Mouse (Mus musculus) embryonic facial prominence, embryonic 11.5 days (tissue): Measurements from ENCODE around the gene Sco2. TPM values are rescaled to one million over a fixed set of nuclear protein-coding genes. Genes with fewer than 3 reads are reported as not detected.

Experiments
- ATAC-seq: fragments of 200-750 bp; cut with Nextera tagmentation; replicated peaks from 2 replicates; pipeline ENCODE4 v1.8.0; 2017; ENCODE audit warnings: low read depth; ENCODE audit not compliant: insufficient number of reproducible peaks, low FRiP score, low TSS enrichment
- DNase-seq: peaks from one replicate; pipeline ENCODE4 v3.0.0-alpha.2; 2015; ENCODE audit warnings: low spot score
- H3K27ac ChIP-seq: fragments of 300-500 bp; sonication (generic); replicated peaks from 2 replicates; pipeline ENCODE4 v1.5.1; 2014; ENCODE audit warnings: mild to moderate bottlenecking, low read depth, low read length, control low read depth
- H3K27me3 ChIP-seq: fragments of 300-500 bp; sonication (generic); 2 replicates; pipeline ENCODE4 v1.6.1; 2014; ENCODE audit warnings: mild to moderate bottlenecking, low read length, moderate library complexity, mixed read lengths; ENCODE audit not compliant: control insufficient read depth, insufficient read depth
- H3K36me3 ChIP-seq: fragments of 300-500 bp; sonication (generic); replicated peaks from 2 replicates; pipeline ENCODE4 v1.6.1; 2014; ENCODE audit warnings: low read depth, mild to moderate bottlenecking, low read length, moderate library complexity, mixed read lengths; ENCODE audit not compliant: control insufficient read depth, insufficient read depth
- H3K4me1 ChIP-seq: fragments of 300-500 bp; sonication (generic); 2 replicates; pipeline ENCODE4 v1.6.1; 2014; ENCODE audit warnings: low read length, mixed read lengths; ENCODE audit not compliant: control insufficient read depth, insufficient read depth
- H3K4me2 ChIP-seq: fragments of 300-500 bp; sonication (generic); 2 replicates; pipeline ENCODE4 v1.6.1; 2014; ENCODE audit warnings: low read depth, mild to moderate bottlenecking, control low read depth, low read length, moderate library complexity
- H3K4me3 ChIP-seq: fragments of 300-500 bp; sonication (generic); 2 replicates; pipeline ENCODE4 v1.5.1; 2014; ENCODE audit warnings: low read depth, low read length, control low read depth
- H3K9ac ChIP-seq: fragments of 300-500 bp; sonication (generic); replicated peaks from 2 replicates; pipeline ENCODE4 v1.6.1; 2014; ENCODE audit warnings: mild to moderate bottlenecking, control low read depth, low read length
- H3K9me3 ChIP-seq: fragments of 300-500 bp; sonication (generic); replicated peaks from 2 replicates; pipeline ENCODE4 v1.6.1; 2016; ENCODE audit warnings: mild to moderate bottlenecking, low read length, inconsistent platforms, mixed read lengths; ENCODE audit not compliant: control insufficient read depth
- WGBS: fragments of 180-500 bp; shearing (Covaris S2); extraction: QIAGEN DNeasy Blood & Tissue Kit; methylation state at CpG from one replicate; pipeline ENCODE4 v1.1.7; 2014; 5-methylcytosine and 5-hydroxymethylcytosine counted together
- polyA plus RNA-seq: library from polyadenylated mRNA; unstranded; fragments of >200 nt; fragmentation: Nextera tagmentation; extraction: Ambion mirVana; gene quantifications from 2 replicates; pipeline ENCODE4 v1.2.1, GENCODE M21; 2014

Sco2 gene
- polyA plus RNA-seq, 1 experiment from 2014 or later: 5.2 TPM

- Histone ChIP-seq H3K36me3 (no peaks in the 10 kb centered on the region), H3K4me2 (no peak overlapping the region), H3K9ac (no peak overlapping the region), H3K9me3 (no peaks in the 10 kb centered on the region), H3K4me3 (no peak overlapping the region), H3K27me3 (no peaks in the 10 kb centered on the region), H3K4me1 (no peaks in the 10 kb centered on the region), H3K27ac (no peak overlapping the region)
- no peak for DNase-seq
- ATAC-seq: no peak
- WGBS: 87% methylated on average over 2 of the region's 2 CpGs
These were observed 24.5 kb upstream of the Sco2 start for GRCm38 (mm10) chr15:89398146-89398545.

- no peaks in the 10 kb centered on the region for H3K9me3 ChIP-seq
- H3K27ac ChIP-seq: no peak overlapping the region
- H3K27me3 ChIP-seq: no peaks in the 10 kb centered on the region
- H3K4me1 ChIP-seq: no peaks in the 10 kb centered on the region
- no peaks in the 10 kb centered on the region for H3K36me3 ChIP-seq
- ATAC-seq (no peak), DNase-seq (no peak)
- H3K4me2 ChIP-seq: no peak overlapping the region
- H3K9ac ChIP-seq: no peak overlapping the region
- WGBS: 89% methylated on average over 4 of the region's 4 CpGs
- H3K4me3 ChIP-seq: no peak overlapping the region
These were observed 23.2 kb upstream of the Sco2 start for GRCm38 (mm10) chr15:89396883-89397282.

GRCm38 (mm10) chr15:89390081-89390480 lies 16.4 kb upstream of the Sco2 start:
- ATAC-seq (no peak), DNase-seq (no peak)
- 93% methylated on average over 10 of the region's 10 CpGs for WGBS
- H3K36me3 ChIP-seq: no peaks in the 10 kb centered on the region
- no peak overlapping the region for H3K27ac ChIP-seq
- no peaks in the 10 kb centered on the region for H3K9me3 ChIP-seq
- H3K4me3 ChIP-seq: no peak overlapping the region
- H3K4me1 ChIP-seq: no peaks in the 10 kb centered on the region
- H3K4me2 ChIP-seq: no peak overlapping the region
- H3K27me3 ChIP-seq: no peaks in the 10 kb centered on the region
- H3K9ac ChIP-seq: no peak overlapping the region

- no peak overlapping the region for H3K4me3 ChIP-seq
- ATAC-seq (no peak), DNase-seq (no peak)
- WGBS: 36% methylated on average over 12 of the region's 12 CpGs
- no peaks in the 10 kb centered on the region for H3K4me1 ChIP-seq
- no peak overlapping the region for H3K9ac ChIP-seq
- no peak overlapping the region for H3K27ac ChIP-seq
- no peaks in the 10 kb centered on the region for H3K27me3 ChIP-seq
- no peaks in the 10 kb centered on the region for H3K36me3 ChIP-seq
- no peaks in the 10 kb centered on the region for H3K9me3 ChIP-seq
- H3K4me2 ChIP-seq: no peak overlapping the region
These were observed 13.5 kb upstream of the Sco2 start for GRCm38 (mm10) chr15:89387127-89387526.

- Histone ChIP-seq H3K4me1 (no peaks in the 10 kb centered on the region), H3K27ac (no peak within 1 kb of the TSS), H3K36me3 (no peaks in the 10 kb centered on the region), H3K9me3 (no peaks in the 10 kb centered on the region), H3K4me2 (no peak within 1 kb of the TSS), H3K4me3 (no peak within 1 kb of the TSS), H3K9ac (no peak within 1 kb of the TSS), H3K27me3 (peaks cover 5% of the 10 kb centered on the region)
- ATAC-seq (no peak), DNase-seq (no peak)
- 84% methylated on average over 7 of the region's 7 CpGs for WGBS
These were observed 11.0 kb upstream of the Sco2 start, which contains the start of gene Klhdc7b for GRCm38 (mm10) chr15:89384617-89385016. TSS of gene Klhdc7b (plus strand) at chr15:89384917.

- peak overlapping the region; percentile 30 for H3K4me3 ChIP-seq
- peaks cover 35% of the 10 kb centered on the region for H3K27me3 ChIP-seq
- ATAC-seq: no peak
- peak overlapping the region; percentile 49; the same call in 1 of the 2 replicates for H3K4me2 ChIP-seq
- no peak overlapping the region for H3K9ac ChIP-seq
- WGBS: 16% methylated on average over 10 of the region's 10 CpGs
- DNase-seq: no peak
- no peaks in the 10 kb centered on the region for H3K36me3 ChIP-seq
- H3K27ac ChIP-seq: no peak overlapping the region
- peaks cover 4% of the 10 kb centered on the region; the same call in 1 of the 2 replicates for H3K4me1 ChIP-seq
- H3K9me3 ChIP-seq: no peaks in the 10 kb centered on the region
These were observed 5.8 kb upstream of the Sco2 start for GRCm38 (mm10) chr15:89379429-89379828.

GRCm38 (mm10) chr15:89378831-89379401 lies 5.3 kb upstream of the Sco2 start, which contains the start of gene Odf3b:
TSS of gene Odf3b (minus strand) at chr15:89379282.
- WGBS: under 1% methylated on average over 29 of the region's 33 CpGs
- no peak within 1 kb of the TSS for H3K27ac ChIP-seq
- H3K9ac ChIP-seq: no peak within 1 kb of the TSS; the same call in 1 of the 2 replicates
- H3K4me3 ChIP-seq: peak within 1 kb of the TSS; percentile 30
- H3K9me3 ChIP-seq: no peaks in the 10 kb centered on the region
- no peaks in the 10 kb centered on the region for H3K36me3 ChIP-seq
- peaks cover 4% of the 10 kb centered on the region; the same call in 1 of the 2 replicates for H3K4me1 ChIP-seq
- ATAC-seq: no peak
- H3K27me3 ChIP-seq: peaks cover 35% of the 10 kb centered on the region
- peak within 1 kb of the TSS; percentile 49 for H3K4me2 ChIP-seq
- peak; percentile 33 for DNase-seq

- peaks cover 35% of the 10 kb centered on the region for H3K27me3 ChIP-seq
- H3K9me3 ChIP-seq: no peaks in the 10 kb centered on the region
- H3K27ac ChIP-seq: no peak overlapping the region
- H3K4me3 ChIP-seq: peak overlapping the region; percentile 30
- peak overlapping the region; percentile 49 for H3K4me2 ChIP-seq
- no peaks in the 10 kb centered on the region for H3K36me3 ChIP-seq
- H3K9ac ChIP-seq: no peak overlapping the region
- DNase-seq (no peak), ATAC-seq (no peak)
- 12% methylated on average over 41 of the region's 46 CpGs for WGBS
- peaks cover 4% of the 10 kb centered on the region; the same call in 1 of the 2 replicates for H3K4me1 ChIP-seq
These were observed 4.5 kb upstream of the Sco2 start for GRCm38 (mm10) chr15:89377938-89378828.
